Mouse (Mus musculus) liver, postnatal 0 days (tissue): ENCODE measurements around the gene Brinp2. TPM values are rescaled to one million over a fixed set of nuclear protein-coding genes. Genes with fewer than 3 reads are reported as not detected.

Source experiments
- ATAC-seq: fragments of 200-750 bp; cut with Nextera tagmentation; 2 replicates; pipeline ENCODE4 v1.8.0; 2017; ENCODE audit warnings: mild to moderate bottlenecking, moderate library complexity
- DNase-seq: peaks from one replicate; pipeline ENCODE4 v3.0.0-alpha.2; 2016
- H3K27ac ChIP-seq: fragments of 300-500 bp; sonication (generic); 2 replicates; pipeline ENCODE4 v1.5.1; 2014; ENCODE audit warnings: antibody characterized with exemption, moderate library complexity, mild to moderate bottlenecking, low read depth
- H3K27me3 ChIP-seq: fragments of 300-500 bp; sonication (generic); 2 replicates; pipeline ENCODE4 v1.6.1; 2014; ENCODE audit warnings: low read length, control low read depth, mixed read lengths; ENCODE audit not compliant: insufficient read depth
- H3K36me3 ChIP-seq: fragments of 300-500 bp; sonication (generic); replicated peaks from 2 replicates; pipeline ENCODE4 v1.6.1; 2014; ENCODE audit warnings: mild to moderate bottlenecking, control low read depth, low read length, moderate library complexity, mixed read lengths; ENCODE audit not compliant: insufficient read depth
- H3K4me1 ChIP-seq: fragments of 300-500 bp; sonication (generic); 2 replicates; pipeline ENCODE4 v1.6.1; 2014; ENCODE audit warnings: antibody characterized with exemption, mild to moderate bottlenecking, control low read depth; ENCODE audit not compliant: insufficient read depth
- H3K4me2 ChIP-seq: fragments of 300-500 bp; sonication (generic); 2 replicates; pipeline ENCODE4 v1.6.1; 2014; ENCODE audit warnings: low read depth, mild to moderate bottlenecking, low read length, moderate library complexity, mixed read lengths
- H3K4me3 ChIP-seq: fragments of 300-500 bp; sonication (generic); 2 replicates; pipeline ENCODE4 v1.5.1; 2014; ENCODE audit warnings: low read depth, low read length
- H3K9ac ChIP-seq: fragments of 300-500 bp; sonication (generic); replicated peaks from 2 replicates; pipeline ENCODE4 v1.6.1; 2014; ENCODE audit warnings: mild to moderate bottlenecking, moderate library complexity
- H3K9me3 ChIP-seq: fragments of 300-500 bp; sonication (generic); 2 replicates; pipeline ENCODE4 v1.6.1; 2016; ENCODE audit warnings: mild to moderate bottlenecking, control low read depth, low read length, mixed read lengths
- CTCF ChIP-seq: sonication (generic); IDR thresholded peaks from 2 replicates; pipeline ENCODE4 v1.5.1; 2016; ENCODE audit warnings: antibody characterized with exemption, low read depth
- EP300 ChIP-seq: IDR thresholded peaks from 2 replicates; pipeline ENCODE4 v1.6.1; 2016; ENCODE audit warnings: antibody characterized with exemption, low read depth, mild to moderate bottlenecking
- WGBS: fragments of 180-500 bp; shearing (Covaris S2); extraction: QIAGEN DNeasy Blood & Tissue Kit; methylation state at CpG from one replicate; pipeline ENCODE4 v1.1.7; 2014; ENCODE audit not compliant: insufficient replicate concordance; 5-methylcytosine and 5-hydroxymethylcytosine counted together
- polyA plus RNA-seq: library from polyadenylated mRNA; unstranded; fragments of >200 nt; fragmentation: Nextera tagmentation; extraction: Ambion mirVana; gene quantifications from 2 replicates; pipeline ENCODE4 v1.2.1, GENCODE M21; 2015

Gene Brinp2
- 0.02 TPM in 1 of 2 replicates, not detected in the other for polyA plus RNA-seq

GRCm38 (mm10) chr1:158356051-158356461, at the start of gene Brinp2:
TSS of gene Brinp2 (minus strand) at chr1:158356326.
- ATAC-seq: peak; percentile 75
- no peak within 1 kb of the TSS for H3K9ac ChIP-seq

GRCm38 (mm10) chr1:158400898-158401297, 44.8 kb upstream of the Brinp2 start:
- WGBS: 66% methylated on average over 2 of the region's 2 CpGs
- TF ChIP-seq EP300 (no peak), CTCF (no peak)
- no peak overlapping the region for H3K4me2 ChIP-seq
- DNase-seq (no peak), ATAC-seq (no peak)
- H3K4me1 ChIP-seq: no peaks in the 10 kb centered on the region
- no peaks in the 10 kb centered on the region for H3K9me3 ChIP-seq
- no peak overlapping the region for H3K27ac ChIP-seq
- no peaks in the 10 kb centered on the region for H3K36me3 ChIP-seq
- H3K27me3 ChIP-seq: no peaks in the 10 kb centered on the region
- H3K4me3 ChIP-seq: no peak overlapping the region
- no peak overlapping the region for H3K9ac ChIP-seq

More at GRCm38 (mm10) chr1:158356051-158356461, at the start of gene Brinp2:
- Histone ChIP-seq H3K9me3 (no peaks in the 10 kb centered on the region), H3K36me3 (no peaks in the 10 kb centered on the region), H3K27ac (no peak within 1 kb of the TSS), H3K4me1 (no peaks in the 10 kb centered on the region), H3K27me3 (peaks cover 20% of the 10 kb centered on the region), H3K4me3 (peak within 1 kb of the TSS; percentile 27), H3K4me2 (peak within 1 kb of the TSS; percentile 64)
- no peak for TF ChIP-seq CTCF
- TF ChIP-seq EP300: no peak
- DNase-seq: peak; percentile 36
- WGBS: 3% methylated on average over 30 of the region's 30 CpGs

GRCm38 (mm10) chr1:158397058-158397457, 40.9 kb upstream of the Brinp2 start:
- Histone ChIP-seq H3K36me3 (no peaks in the 10 kb centered on the region), H3K9ac (no peak overlapping the region), H3K27ac (no peak overlapping the region), H3K4me2 (no peak overlapping the region), H3K27me3 (no peaks in the 10 kb centered on the region), H3K4me1 (no peaks in the 10 kb centered on the region), H3K4me3 (no peak overlapping the region), H3K9me3 (no peaks in the 10 kb centered on the region)
- ATAC-seq (no peak), DNase-seq (no peak)
- no peak for TF ChIP-seq CTCF
- no peak for TF ChIP-seq EP300
- WGBS: 70% methylated on average over 2 of the region's 2 CpGs

- Histone ChIP-seq H3K36me3 (no peaks in the 10 kb centered on the region), H3K27me3 (no peaks in the 10 kb centered on the region), H3K4me3 (no peak overlapping the region), H3K27ac (no peak overlapping the region), H3K9ac (no peak overlapping the region), H3K4me1 (no peaks in the 10 kb centered on the region), H3K9me3 (no peaks in the 10 kb centered on the region), H3K4me2 (no peak overlapping the region)
- DNase-seq (no peak), ATAC-seq (no peak)
- TF ChIP-seq EP300 (no peak), CTCF (no peak)
- WGBS: 74% methylated on average over 4 of the region's 4 CpGs
Observed at GRCm38 (mm10) chr1:158390693-158391092, 34.6 kb upstream of the Brinp2 start.

GRCm38 (mm10) chr1:158388995-158389394, 32.9 kb upstream of the Brinp2 start:
- Histone ChIP-seq H3K4me2 (no peak overlapping the region), H3K27me3 (no peaks in the 10 kb centered on the region), H3K9ac (no peak overlapping the region), H3K9me3 (no peaks in the 10 kb centered on the region), H3K36me3 (no peaks in the 10 kb centered on the region), H3K4me1 (no peaks in the 10 kb centered on the region), H3K4me3 (no peak overlapping the region), H3K27ac (no peak overlapping the region)
- no peak for DNase-seq
- TF ChIP-seq CTCF (no peak), EP300 (no peak)
- no peak for ATAC-seq
- 71% methylated on average over 4 of the region's 4 CpGs for WGBS

- ATAC-seq: no peak
- TF ChIP-seq CTCF: no peak
- no peak for TF ChIP-seq EP300
Observed at GRCm38 (mm10) chr1:158386781-158387180, 30.7 kb upstream of the Brinp2 start.

GRCm38 (mm10) chr1:158385311-158385710, 29.2 kb upstream of the Brinp2 start:
- Histone ChIP-seq H3K27me3 (no peaks in the 10 kb centered on the region), H3K9me3 (no peaks in the 10 kb centered on the region), H3K4me3 (no peak overlapping the region), H3K4me1 (no peaks in the 10 kb centered on the region), H3K36me3 (no peaks in the 10 kb centered on the region), H3K4me2 (no peak overlapping the region), H3K27ac (no peak overlapping the region), H3K9ac (no peak overlapping the region)
- DNase-seq (no peak), ATAC-seq (no peak)
- no peak for TF ChIP-seq CTCF
- no peak for TF ChIP-seq EP300
- WGBS: 73% methylated on average over 2 of the region's 2 CpGs

More at GRCm38 (mm10) chr1:158386781-158387180, 30.7 kb upstream of the Brinp2 start:
- DNase-seq: no peak
- Histone ChIP-seq H3K27me3 (no peaks in the 10 kb centered on the region), H3K36me3 (no peaks in the 10 kb centered on the region), H3K9ac (no peak overlapping the region), H3K4me3 (no peak overlapping the region), H3K9me3 (no peaks in the 10 kb centered on the region), H3K4me1 (no peaks in the 10 kb centered on the region), H3K27ac (no peak overlapping the region), H3K4me2 (no peak overlapping the region)
- 27% methylated on average over 3 of the region's 3 CpGs for WGBS
